Mouse (Mus musculus): ENCODE measurements around the gene Capn2. TPM values are rescaled to one million over a fixed set of nuclear protein-coding genes. Genes with fewer than 3 reads are reported as not detected.

Gene Capn2
- total RNA-seq, 2 experiments from 2014 or later, result 79.3 to 94.3 TPM

Other genes starting within 250 kb of the Capn2 start
- gene Degs1, start 234.8 kb downstream of the Capn2 start, total RNA-seq (2021), result 10 to 100 TPM; 81.0 to 81.3 TPM
- gene Fbxo28, start 176.0 kb downstream of the Capn2 start, total RNA-seq (2021), result 10 to 100 TPM; 28.9 to 33.9 TPM
- gene Trp53bp2, start 108.4 kb downstream of the Capn2 start, total RNA-seq (2021), result 10 to 100 TPM; 21.2 to 21.9 TPM
- gene Capn8, start 47.4 kb upstream of the Capn2 start, total RNA-seq (2021), result not detected
- gene Ccdc185, start 231.6 kb upstream of the Capn2 start, total RNA-seq (2021), result not detected
- gene Susd4, start 246.3 kb upstream of the Capn2 start, total RNA-seq (2021), result 1 to 10 TPM; 3.9 to 4.5 TPM

Measured in adrenal gland, postnatal 10 days (tissue).